Mouse (Mus musculus) limb, embryonic 10.5 days (tissue): ENCODE measurements around the gene Lmntd2. TPM values are rescaled to one million over a fixed set of nuclear protein-coding genes. Genes with fewer than 3 reads are reported as not detected.

ENCODE experiments used
- DNase-seq: peaks from one replicate; pipeline ENCODE4 v3.0.0-alpha.2; 2017; ENCODE audit warnings: low spot score
- H3K27ac ChIP-seq: fragments of 300-500 bp; sonication (generic); 2 replicates; pipeline ENCODE4 v1.5.1; 2016; ENCODE audit warnings: mild to moderate bottlenecking
- H3K27me3 ChIP-seq: fragments of 300-500 bp; sonication (generic); 2 replicates; pipeline ENCODE4 v1.6.1; 2016; ENCODE audit warnings: low read depth, mild to moderate bottlenecking; ENCODE audit not compliant: poor library complexity, severe bottlenecking
- H3K36me3 ChIP-seq: fragments of 300-500 bp; sonication (generic); 2 replicates; pipeline ENCODE4 v1.6.1; 2016; ENCODE audit warnings: mild to moderate bottlenecking, moderate library complexity
- H3K4me1 ChIP-seq: fragments of 300-500 bp; sonication (generic); 2 replicates; pipeline ENCODE4 v1.6.1; 2016
- H3K4me3 ChIP-seq: fragments of 300-500 bp; sonication (generic); 2 replicates; pipeline ENCODE4 v1.5.1; 2016; ENCODE audit warnings: mild to moderate bottlenecking, moderate library complexity
- H3K9me3 ChIP-seq: fragments of 300-500 bp; sonication (generic); replicated peaks from 2 replicates; pipeline ENCODE4 v1.6.1; 2016; ENCODE audit warnings: mild to moderate bottlenecking
- WGBS: fragments of 180-500 bp; shearing (Covaris S2); methylation state at CpG from one replicate; pipeline ENCODE4 v1.1.7; 2016; 5-methylcytosine and 5-hydroxymethylcytosine counted together
- polyA plus RNA-seq: library from polyadenylated mRNA; unstranded; fragments of >200 nt; fragmentation: Nextera tagmentation; extraction: Ambion mirVana; gene quantifications from 2 replicates; pipeline ENCODE4 v1.2.1, GENCODE M21; 2016

The Lmntd2 gene
- polyA plus RNA-seq, 1 experiment from 2014 or later, result 4.5 TPM

- peak overlapping the region; percentile 85 for H3K4me3 ChIP-seq
- DNase-seq, result no peak
- H3K9me3 ChIP-seq, result no peaks in the 10 kb centered on the region
- H3K4me1 ChIP-seq, result peaks cover 32% of the 10 kb centered on the region
- H3K27ac ChIP-seq, result peak overlapping the region; percentile 92
- H3K27me3 ChIP-seq, result no peaks in the 10 kb centered on the region
- 2% methylated on average over 37 of the region's 43 CpGs for WGBS
- H3K36me3 ChIP-seq, result peaks cover 42% of the 10 kb centered on the region
Observed at GRCm38 (mm10) chr7:141193348-141193856, 20.5 kb downstream of the Lmntd2 start.

GRCm38 (mm10) chr7:141192776-141193347 lies 21.0 kb downstream of the Lmntd2 start:
- peaks cover 32% of the 10 kb centered on the region for H3K4me1 ChIP-seq
- 31% methylated on average over 12 of the region's 12 CpGs for WGBS
- H3K27me3 ChIP-seq, result no peaks in the 10 kb centered on the region
- peak; percentile 45 for DNase-seq
- H3K36me3 ChIP-seq, result peaks cover 39% of the 10 kb centered on the region
- peak overlapping the region; percentile 92 for H3K27ac ChIP-seq
- H3K9me3 ChIP-seq, result no peaks in the 10 kb centered on the region
- peak overlapping the region; percentile 85 for H3K4me3 ChIP-seq

- Histone ChIP-seq H3K27me3 (no peaks in the 10 kb centered on the region), H3K27ac (no peak overlapping the region; the same call in 1 of the 2 replicates), H3K9me3 (no peaks in the 10 kb centered on the region), H3K36me3 (peaks cover 39% of the 10 kb centered on the region), H3K4me1 (peaks cover 32% of the 10 kb centered on the region), H3K4me3 (peak overlapping the region; percentile 85)
- DNase-seq, result no peak
- WGBS, result 93% methylated on average over 24 of the region's 24 CpGs
Observed at GRCm38 (mm10) chr7:141191796-141192685, 21.8 kb downstream of the Lmntd2 start.

- DNase-seq, result no peak
- H3K27me3 ChIP-seq, result no peaks in the 10 kb centered on the region
- no peak overlapping the region for H3K4me3 ChIP-seq
- H3K4me1 ChIP-seq, result peaks cover 32% of the 10 kb centered on the region
- H3K36me3 ChIP-seq, result peaks cover 39% of the 10 kb centered on the region
- 94% methylated on average over 14 of the region's 14 CpGs for WGBS
- H3K27ac ChIP-seq, result no peak overlapping the region
- no peaks in the 10 kb centered on the region for H3K9me3 ChIP-seq
Observed at GRCm38 (mm10) chr7:141191036-141191435, 22.8 kb downstream of the Lmntd2 start.

GRCm38 (mm10) chr7:141190220-141190619 lies 23.7 kb downstream of the Lmntd2 start:
- H3K27me3 ChIP-seq, result no peaks in the 10 kb centered on the region
- no peak overlapping the region for H3K4me3 ChIP-seq
- peaks cover 39% of the 10 kb centered on the region for H3K36me3 ChIP-seq
- WGBS, result 96% methylated on average over 3 of the region's 3 CpGs
- H3K27ac ChIP-seq, result no peak overlapping the region
- peaks cover 27% of the 10 kb centered on the region for H3K4me1 ChIP-seq
- DNase-seq, result no peak
- no peaks in the 10 kb centered on the region for H3K9me3 ChIP-seq

- no peaks in the 10 kb centered on the region for H3K9me3 ChIP-seq
- peaks cover 39% of the 10 kb centered on the region for H3K36me3 ChIP-seq
- no peak overlapping the region for H3K27ac ChIP-seq
- no peak for DNase-seq
- H3K4me1 ChIP-seq, result peaks cover 19% of the 10 kb centered on the region
- no peaks in the 10 kb centered on the region for H3K27me3 ChIP-seq
- WGBS, result 94% methylated on average over 3 of the region's 3 CpGs
- H3K4me3 ChIP-seq, result no peak overlapping the region
Observed at GRCm38 (mm10) chr7:141188733-141189132, 25.1 kb downstream of the Lmntd2 start.

- no peaks in the 10 kb centered on the region for H3K27me3 ChIP-seq
- peaks cover 39% of the 10 kb centered on the region for H3K36me3 ChIP-seq
- H3K9me3 ChIP-seq, result no peaks in the 10 kb centered on the region
- H3K4me1 ChIP-seq, result peaks cover 16% of the 10 kb centered on the region
- H3K4me3 ChIP-seq, result no peak overlapping the region
- H3K27ac ChIP-seq, result no peak overlapping the region
- no peak for DNase-seq
- WGBS, result 83% methylated on average over 3 of the region's 3 CpGs
Observed at GRCm38 (mm10) chr7:141188194-141188593, 25.7 kb downstream of the Lmntd2 start.

GRCm38 (mm10) chr7:141176173-141176572 lies 37.7 kb downstream of the Lmntd2 start:
- no peaks in the 10 kb centered on the region for H3K9me3 ChIP-seq
- no peak overlapping the region for H3K4me3 ChIP-seq
- H3K36me3 ChIP-seq, result no peaks in the 10 kb centered on the region
- H3K27ac ChIP-seq, result no peak overlapping the region
- H3K4me1 ChIP-seq, result peaks cover 13% of the 10 kb centered on the region
- no peaks in the 10 kb centered on the region; the same call in 1 of the 2 replicates for H3K27me3 ChIP-seq
- WGBS, result 2% methylated on average over 8 of the region's 8 CpGs
- DNase-seq, result peak; percentile 94

GRCm38 (mm10) chr7:141175068-141175467 lies 38.8 kb downstream of the Lmntd2 start:
- Histone ChIP-seq H3K4me3 (no peak overlapping the region), H3K9me3 (no peaks in the 10 kb centered on the region), H3K36me3 (no peaks in the 10 kb centered on the region), H3K27ac (no peak overlapping the region), H3K27me3 (no peaks in the 10 kb centered on the region; the same call in 1 of the 2 replicates), H3K4me1 (peaks cover 13% of the 10 kb centered on the region)
- no peak for DNase-seq
- 90% methylated on average over 4 of the region's 4 CpGs for WGBS

- no peaks in the 10 kb centered on the region; the same call in 1 of the 2 replicates for H3K27me3 ChIP-seq
- DNase-seq, result no peak
- H3K27ac ChIP-seq, result peak overlapping the region; percentile 97
- no peaks in the 10 kb centered on the region for H3K9me3 ChIP-seq
- H3K4me3 ChIP-seq, result peak overlapping the region; percentile 68
- H3K36me3 ChIP-seq, result no peaks in the 10 kb centered on the region
- H3K4me1 ChIP-seq, result peaks cover 20% of the 10 kb centered on the region
- WGBS, result 90% methylated on average over 5 of the region's 5 CpGs
Observed at GRCm38 (mm10) chr7:141173323-141173850, 40.5 kb downstream of the Lmntd2 start.

GRCm38 (mm10) chr7:141172116-141173006 lies 41.5 kb downstream of the Lmntd2 start, which contains the start of gene Rnh1:
Rnh1 (minus strand) TSS chr7:141172857.
- 6% methylated on average over 55 of the region's 55 CpGs for WGBS

GRCm38 (mm10) chr7:141169866-141170265 lies 44.0 kb downstream of the Lmntd2 start:
- Histone ChIP-seq H3K27ac (no peak overlapping the region), H3K4me1 (peaks cover 32% of the 10 kb centered on the region), H3K9me3 (no peaks in the 10 kb centered on the region), H3K4me3 (no peak overlapping the region), H3K36me3 (peaks cover 15% of the 10 kb centered on the region; the same call in 1 of the 2 replicates), H3K27me3 (no peaks in the 10 kb centered on the region)
- DNase-seq, result no peak

More at GRCm38 (mm10) chr7:141172116-141173006, 41.5 kb downstream of the Lmntd2 start, which contains the start of gene Rnh1:
- Histone ChIP-seq H3K27ac (peak within 1 kb of the TSS; percentile 97), H3K4me3 (peak within 1 kb of the TSS; percentile 68), H3K36me3 (no peaks in the 10 kb centered on the region), H3K27me3 (no peaks in the 10 kb centered on the region; the same call in 1 of the 2 replicates), H3K4me1 (peaks cover 31% of the 10 kb centered on the region), H3K9me3 (no peaks in the 10 kb centered on the region)
- DNase-seq, result peak; percentile 94
